Mouse (Mus musculus): ENCODE data around the gene Tfb1m. TPM values are rescaled to one million over a fixed set of nuclear protein-coding genes. Genes with fewer than 3 reads are reported as not detected.

The Tfb1m gene
- total and polyA plus RNA-seq, 3 experiments, result 1.1 to 12.7 (median 12.3) TPM

DNA sequence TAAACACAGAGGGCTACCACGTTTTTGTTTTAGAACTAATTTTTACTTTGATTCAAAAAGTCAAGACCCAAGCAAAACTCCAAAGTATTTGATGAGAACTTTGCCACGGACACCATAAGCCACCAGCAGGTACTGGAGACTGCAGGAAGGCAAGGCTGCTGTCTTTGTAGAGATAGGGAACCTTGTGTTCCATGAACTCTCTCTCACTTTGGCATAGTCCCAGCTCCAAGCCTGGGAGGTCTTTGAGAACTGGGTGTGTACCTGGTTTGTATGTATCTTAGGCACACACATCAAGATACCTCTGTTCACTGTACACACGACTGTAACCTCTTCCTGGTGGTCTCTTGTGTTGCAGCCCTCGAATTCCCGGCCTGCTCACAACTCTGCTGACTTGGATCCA is 43.3 kb downstream of the Tfb1m start:
- no peak for DNase-seq

DNA sequence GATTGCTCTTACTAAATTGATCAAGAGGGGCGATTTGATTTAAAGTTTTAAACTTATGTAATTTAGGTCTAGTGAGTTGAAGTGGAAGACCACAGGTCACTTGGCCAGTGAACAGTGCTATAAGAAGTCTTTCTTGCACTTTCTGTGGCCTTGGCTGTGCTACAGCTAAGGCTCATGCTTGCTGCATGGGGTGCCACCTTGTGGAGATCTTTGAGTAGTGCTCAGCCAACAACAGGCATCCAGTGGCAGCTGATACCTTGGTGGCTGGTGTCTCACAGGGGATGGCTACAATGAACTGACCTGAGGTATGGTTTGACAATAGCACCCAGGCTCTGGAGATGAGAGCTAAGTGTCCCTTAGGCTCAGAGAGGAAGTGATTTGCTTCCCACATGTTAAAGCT is 47.7 kb downstream of the Tfb1m start:
- DNase-seq, result peak; percentile 72

GRCm38 (mm10) chr17:3506508-3506907 is 51.1 kb downstream of the Tfb1m start:
- DNase-seq, result no peak

DNA sequence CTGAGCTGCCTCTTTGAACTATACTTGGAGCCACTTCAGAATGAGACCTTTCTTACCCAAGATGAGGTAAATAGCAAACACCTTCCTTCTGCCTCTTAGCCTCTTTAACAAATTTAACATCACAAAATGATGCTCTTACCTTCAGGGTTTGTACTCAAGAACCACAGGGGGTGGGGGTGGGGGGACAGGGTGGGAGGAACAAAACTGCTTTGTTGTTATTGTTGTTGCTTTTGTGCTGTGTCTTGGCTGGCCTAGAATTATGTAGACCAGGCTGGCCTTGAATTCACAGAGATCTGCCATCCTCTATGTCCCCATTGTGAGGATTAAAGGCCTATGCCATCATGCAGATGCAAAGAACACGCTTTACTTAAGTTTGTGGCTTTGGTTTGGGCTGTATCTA is 51.9 kb downstream of the Tfb1m start:
- DNase-seq, result no peak

DNA sequence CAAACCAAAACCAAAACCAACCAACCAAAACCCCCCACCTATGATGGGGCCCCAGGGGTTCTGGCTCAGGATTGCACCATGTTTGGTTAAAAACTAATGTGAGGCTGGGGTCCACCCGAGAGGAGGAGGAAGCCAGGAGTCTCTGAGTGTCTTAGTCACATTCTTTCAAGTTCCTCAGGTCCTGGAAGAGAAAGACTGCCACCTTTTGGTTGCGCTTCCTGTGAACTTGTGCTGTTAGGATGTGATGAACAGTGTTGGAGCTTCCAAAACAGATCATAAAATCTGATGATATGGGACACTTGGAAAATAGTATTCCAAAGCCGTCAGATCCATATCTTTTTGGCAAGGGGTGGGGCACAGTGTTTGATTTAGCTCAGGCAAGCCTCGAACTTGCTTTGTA is 56.6 kb downstream of the Tfb1m start:
- DNase-seq, result no peak

- no peak for DNase-seq
Observed at GRCm38 (mm10) chr17:3500076-3500475, 57.5 kb downstream of the Tfb1m start.

- DNase-seq, result no peak
Observed at GRCm38 (mm10) chr17:3499468-3499867, 58.1 kb downstream of the Tfb1m start.

DNA sequence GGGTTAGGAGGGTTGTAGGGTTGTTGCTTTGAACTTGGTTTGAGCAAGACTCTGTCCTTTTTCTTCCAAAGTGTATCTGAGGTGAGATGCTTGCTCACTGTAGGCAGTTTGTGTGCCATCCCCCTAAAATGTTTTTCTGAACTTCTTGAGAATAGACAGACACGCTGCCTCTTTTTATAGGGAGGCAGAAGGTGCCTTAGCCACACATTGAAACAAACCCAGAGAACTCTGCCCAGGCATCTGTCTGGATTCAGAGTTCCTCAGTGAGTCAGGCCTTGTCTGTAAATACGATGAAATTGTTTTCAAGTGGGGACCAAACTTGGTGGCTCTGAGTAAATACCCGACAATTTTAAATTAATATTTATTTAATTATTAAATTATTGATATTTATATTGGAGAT is 59.0 kb downstream of the Tfb1m start:
- no peak for DNase-seq

DNA sequence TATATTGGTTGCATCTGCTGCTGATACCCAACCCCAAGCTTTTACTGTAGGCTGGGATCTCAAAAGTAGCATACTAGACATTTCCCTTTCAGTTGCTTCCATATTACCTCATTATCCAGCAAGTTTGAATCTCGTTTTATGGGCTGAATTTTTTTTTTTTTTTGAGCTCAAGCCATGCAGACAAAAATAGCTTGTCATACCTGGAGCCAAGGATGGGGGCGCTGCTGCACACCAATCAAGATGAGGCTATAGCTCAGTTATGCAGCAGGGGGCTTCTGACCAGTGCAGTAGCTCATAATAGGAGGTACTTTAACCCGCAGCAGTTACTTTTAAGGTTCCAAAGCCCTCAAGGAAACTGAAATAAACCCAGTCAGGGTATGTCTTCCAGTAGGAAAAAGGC is 59.5 kb downstream of the Tfb1m start:
- DNase-seq, result no peak

- DNase-seq, result no peak
Observed at GRCm38 (mm10) chr17:3496080-3496479, 61.5 kb downstream of the Tfb1m start.

GRCm38 (mm10) chr17:3495576-3495975 is 62.0 kb downstream of the Tfb1m start:
- DNase-seq, result no peak

- peak; percentile 23 for DNase-seq
Observed at GRCm38 (mm10) chr17:3491667-3492066, 65.9 kb downstream of the Tfb1m start.

DNA sequence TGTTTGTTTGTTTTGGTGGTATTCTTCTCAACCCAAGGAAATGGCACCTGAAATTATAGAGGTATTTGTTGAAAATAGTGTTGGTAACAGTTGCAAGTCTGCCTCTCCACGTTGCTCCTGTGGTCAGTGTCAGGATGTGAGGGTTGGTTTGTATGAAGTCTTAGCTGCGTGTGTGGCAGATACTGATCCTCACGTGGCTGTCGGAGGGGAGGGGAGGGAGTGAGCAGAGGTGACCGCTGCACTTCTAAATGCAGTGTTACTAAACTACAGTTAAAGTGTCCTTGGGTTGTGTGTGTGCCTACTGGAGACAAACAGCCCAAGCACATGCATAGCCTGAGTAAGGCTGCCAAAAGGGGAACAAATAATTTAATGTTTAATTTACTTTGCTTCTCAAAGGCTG is 66.5 kb downstream of the Tfb1m start:
- DNase-seq, result peak; percentile 54

- DNase-seq, result peak; percentile 86
Observed at GRCm38 (mm10) chr17:3490216-3490895, 67.2 kb downstream of the Tfb1m start.

GRCm38 (mm10) chr17:3487721-3488601 is 69.6 kb downstream of the Tfb1m start:
- peak; percentile 35 for DNase-seq

DNA sequence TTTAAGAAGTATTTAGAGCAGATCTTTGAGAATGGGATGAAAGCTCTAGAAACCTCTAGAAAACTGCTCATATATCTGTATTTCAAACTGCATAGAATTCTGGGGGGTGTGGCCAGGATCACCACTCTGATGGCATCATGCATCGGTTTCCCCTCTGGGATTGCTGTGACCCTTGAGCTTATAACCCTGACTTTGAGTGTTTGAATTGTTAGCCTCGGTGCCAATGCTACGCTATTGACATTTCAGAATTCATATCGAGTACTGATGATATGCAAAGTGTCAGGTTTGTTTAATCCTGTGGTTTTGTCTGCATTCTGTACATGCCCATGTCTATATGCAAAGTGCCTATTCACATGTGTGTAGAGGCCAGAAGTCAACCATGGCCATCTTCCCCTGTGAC is 70.4 kb downstream of the Tfb1m start:
- DNase-seq, result no peak

GRCm38 (mm10) chr17:3485851-3486250 is 71.7 kb downstream of the Tfb1m start:
- DNase-seq, result peak; percentile 90

DNA sequence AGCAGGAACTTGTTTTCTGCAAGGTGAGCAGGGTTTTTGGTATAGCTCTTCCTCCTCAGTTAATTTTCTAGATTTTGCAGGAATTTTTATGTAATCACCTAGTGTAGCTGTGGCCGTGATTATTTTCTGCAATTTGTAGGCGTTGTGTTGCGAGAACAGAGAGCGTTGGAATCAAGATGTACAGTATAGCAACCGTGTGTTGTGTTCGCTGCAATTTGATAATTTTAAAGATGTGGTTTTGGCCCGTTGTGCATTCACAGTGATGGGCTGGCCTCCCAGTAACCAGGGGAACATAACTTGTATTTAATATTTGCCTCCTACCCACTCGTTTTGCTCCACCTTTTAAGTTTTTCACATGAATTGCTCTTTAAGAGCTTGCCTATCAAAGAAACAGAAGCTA is 74.5 kb downstream of the Tfb1m start:
- no peak for DNase-seq

DNA sequence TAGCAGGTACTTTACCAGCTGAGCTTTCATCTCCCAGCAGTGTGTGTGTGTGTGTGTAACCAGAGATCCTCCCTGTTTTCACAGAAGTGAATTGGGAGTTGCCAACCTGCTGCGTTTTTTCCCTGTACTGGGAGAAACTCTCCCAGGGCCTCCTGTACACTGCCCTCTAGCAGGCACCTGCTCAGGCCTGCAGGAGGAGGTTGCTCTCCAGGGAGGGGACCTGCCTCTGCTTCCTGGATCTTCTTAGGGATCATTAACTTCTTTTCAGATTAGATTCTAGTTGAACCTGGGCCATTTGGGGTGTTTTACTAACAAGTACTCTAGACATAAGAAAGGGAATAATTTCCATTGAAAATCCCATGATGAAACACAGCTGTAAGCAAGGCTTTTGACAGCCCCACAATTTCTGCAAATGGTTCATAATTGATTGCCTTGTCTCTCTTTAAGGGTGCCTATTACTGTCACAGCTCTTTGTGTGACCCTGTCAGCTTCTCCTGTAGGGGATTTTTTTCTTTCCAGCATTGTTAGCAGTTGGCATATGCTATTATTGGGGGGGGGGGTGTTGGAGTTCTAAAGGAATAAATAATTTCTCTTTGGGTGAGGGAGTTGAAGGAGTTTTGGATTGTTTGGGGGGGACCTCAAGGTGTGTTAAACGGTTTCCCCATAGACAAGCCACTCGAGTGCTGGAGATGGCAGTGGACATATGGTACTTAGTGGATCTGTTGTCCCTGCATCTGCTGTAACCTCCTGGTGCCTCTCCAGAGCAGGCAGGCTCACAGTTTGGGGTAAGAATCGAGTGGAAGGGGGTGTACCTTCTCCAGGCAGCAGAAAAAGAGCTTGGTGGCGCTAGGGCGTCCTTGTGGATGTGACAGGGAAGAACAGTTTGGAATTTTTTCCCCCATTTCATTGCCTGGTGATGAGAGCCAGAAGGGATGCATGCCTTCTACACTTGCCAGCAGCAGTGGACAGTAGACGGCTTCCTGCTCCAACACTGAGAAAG is 75.7 kb downstream of the Tfb1m start:
- no peak for DNase-seq

- peak; percentile 30 for DNase-seq
Observed at GRCm38 (mm10) chr17:3476546-3476945, 81.0 kb downstream of the Tfb1m start.

GRCm38 (mm10) chr17:3472018-3472417 is 85.6 kb downstream of the Tfb1m start:
- DNase-seq, result no peak
